Mouse (Mus musculus): ENCODE data around the gene Ttc28. TPM values are rescaled to one million over a fixed set of nuclear protein-coding genes. Genes with fewer than 3 reads are reported as not detected.

Ttc28 gene
- polyA plus RNA-seq, 1 experiment from 2014 or later, result 13.0 TPM

- Histone ChIP-seq H3K4me3 (ENCODE audit: low read depth, low read length) (no peak overlapping the region), H3K9ac (ENCODE audit: low read length) (no peak overlapping the region), H3K27me3 (replicated peaks; ENCODE audit: control insufficient read depth, insufficient read depth, low read length) (no peaks in the 10 kb centered on the region), H3K4me1 (replicated peaks; ENCODE audit: control insufficient read depth, insufficient read depth, low read length) (no peaks in the 10 kb centered on the region), H3K27ac (ENCODE audit: low read depth) (no peak overlapping the region), H3K9me3 (ENCODE audit: control insufficient read depth, low read length) (no peaks in the 10 kb centered on the region), H3K36me3 (ENCODE audit: control insufficient read depth, insufficient read depth, low read length) (0 out of 2 replicates have a peak, but pooled peaks cover 5% of the 10 kb centered on the region), H3K4me2 (ENCODE audit: low read length) (no peak overlapping the region)
- no peak for DNase-seq (ENCODE audit: low spot score)
- no peak for ATAC-seq (replicated peaks; ENCODE audit: low FRiP score, low TSS enrichment, low read depth)
- WGBS, result 53% methylated on average over 11 of the region's 11 CpGs
These were observed 307.0 kb downstream of the Ttc28 start for GRCm38 (mm10) chr5:111186600-111186999.

GRCm38 (mm10) chr5:111191972-111192371, 312.4 kb downstream of the Ttc28 start:
- ATAC-seq (replicated peaks; ENCODE audit: low FRiP score, low TSS enrichment, low read depth) (no peak), DNase-seq (ENCODE audit: low spot score) (no peak)
- Histone ChIP-seq H3K9ac (ENCODE audit: low read length) (no peak overlapping the region), H3K27ac (ENCODE audit: low read depth) (no peak overlapping the region), H3K4me2 (ENCODE audit: low read length) (no peak overlapping the region), H3K4me3 (ENCODE audit: low read depth, low read length) (no peak overlapping the region), H3K9me3 (ENCODE audit: control insufficient read depth, low read length) (no peaks in the 10 kb centered on the region), H3K36me3 (ENCODE audit: control insufficient read depth, insufficient read depth, low read length) (no peaks in the 10 kb centered on the region), H3K4me1 (replicated peaks; ENCODE audit: control insufficient read depth, insufficient read depth, low read length) (peaks cover 7% of the 10 kb centered on the region), H3K27me3 (replicated peaks; ENCODE audit: control insufficient read depth, insufficient read depth, low read length) (no peaks in the 10 kb centered on the region)
- 89% methylated on average over 9 of the region's 9 CpGs for WGBS

DNA sequence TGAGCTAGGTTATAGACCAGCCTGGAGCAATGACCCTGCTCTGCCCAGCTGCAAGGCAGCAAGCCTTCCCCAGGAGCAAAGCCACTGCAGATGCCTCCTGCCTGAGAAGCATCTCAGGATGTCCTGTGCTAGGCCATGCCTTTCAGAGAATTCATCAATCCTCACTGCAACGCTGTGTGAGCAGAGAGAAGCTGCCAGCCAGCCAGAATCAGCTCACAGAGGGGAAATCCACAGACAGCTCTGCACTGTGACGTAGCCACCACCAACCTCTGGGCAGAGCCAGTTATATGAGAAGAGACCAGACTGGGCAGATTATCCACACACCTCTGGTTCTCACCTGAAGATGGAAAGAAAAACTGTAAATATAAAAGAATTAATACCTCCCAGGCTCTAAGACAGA, 315.2 kb downstream of the Ttc28 start:
- Histone ChIP-seq H3K4me1 (replicated peaks; ENCODE audit: control insufficient read depth, insufficient read depth, low read length) (peaks cover 8% of the 10 kb centered on the region), H3K27ac (ENCODE audit: low read depth) (no peak overlapping the region), H3K36me3 (ENCODE audit: control insufficient read depth, insufficient read depth, low read length) (no peaks in the 10 kb centered on the region), H3K9me3 (ENCODE audit: control insufficient read depth, low read length) (no peaks in the 10 kb centered on the region), H3K4me3 (ENCODE audit: low read depth, low read length) (no peak overlapping the region), H3K9ac (ENCODE audit: low read length) (no peak overlapping the region), H3K4me2 (ENCODE audit: low read length) (no peak overlapping the region), H3K27me3 (replicated peaks; ENCODE audit: control insufficient read depth, insufficient read depth, low read length) (no peaks in the 10 kb centered on the region)
- DNase-seq (ENCODE audit: low spot score), result no peak
- 59% methylated on average over 2 of the region's 2 CpGs for WGBS
- no peak for ATAC-seq (replicated peaks; ENCODE audit: low FRiP score, low TSS enrichment, low read depth)

DNA sequence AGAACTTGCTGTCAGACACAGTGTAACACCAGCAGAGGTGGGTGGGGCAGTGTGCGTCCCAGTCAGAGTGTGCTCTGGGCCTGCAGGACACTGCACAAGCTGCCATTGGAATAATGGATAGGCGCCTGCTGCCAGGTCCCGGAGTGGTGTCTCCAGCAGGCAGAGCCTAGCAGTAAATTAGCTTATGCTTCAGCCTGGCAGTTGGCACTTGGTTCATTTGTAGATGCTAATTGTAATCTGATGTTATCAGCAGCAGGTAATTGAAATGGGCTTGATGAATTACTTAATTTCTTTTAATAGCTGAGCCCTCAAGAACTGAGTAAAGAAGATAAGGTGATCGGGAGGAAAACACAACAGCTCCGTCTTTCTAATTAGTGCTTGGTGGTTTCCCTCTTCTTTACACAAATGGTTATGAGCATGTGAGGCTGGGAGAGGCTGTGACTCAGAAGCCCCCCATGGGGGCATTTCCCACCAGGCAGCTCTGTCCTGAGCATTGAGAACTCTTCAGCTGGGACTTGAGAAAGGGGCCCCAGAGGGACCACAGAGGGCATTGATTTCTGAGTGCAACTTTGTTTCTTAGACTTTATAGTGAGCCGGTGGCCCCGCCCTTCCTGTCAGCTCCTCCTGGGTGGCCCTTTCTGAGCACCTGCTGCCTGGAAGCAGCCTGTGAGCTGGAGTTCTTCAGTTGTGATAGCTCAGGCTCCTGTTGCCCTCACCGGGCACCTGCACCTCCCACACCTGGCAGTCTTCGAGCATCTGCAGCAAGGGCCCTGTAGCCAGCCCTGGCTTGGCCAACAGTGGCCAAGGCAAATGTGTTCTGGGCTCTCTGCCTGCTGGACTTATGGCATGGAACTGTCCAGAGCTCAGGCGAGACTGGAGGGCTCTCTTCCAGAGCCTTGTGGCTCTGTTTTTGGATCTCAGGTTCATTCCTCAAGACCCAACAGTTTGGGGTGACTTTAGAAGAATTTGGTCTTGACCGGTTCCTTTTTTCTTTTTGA, 316.2 kb downstream of the Ttc28 start:
- Histone ChIP-seq H3K36me3 (ENCODE audit: control insufficient read depth, insufficient read depth, low read length) (no peaks in the 10 kb centered on the region), H3K9ac (ENCODE audit: low read length) (no peak overlapping the region), H3K4me2 (ENCODE audit: low read length) (no peak overlapping the region), H3K4me3 (ENCODE audit: low read depth, low read length) (no peak overlapping the region), H3K27me3 (replicated peaks; ENCODE audit: control insufficient read depth, insufficient read depth, low read length) (no peaks in the 10 kb centered on the region), H3K4me1 (replicated peaks; ENCODE audit: control insufficient read depth, insufficient read depth, low read length) (peaks cover 12% of the 10 kb centered on the region), H3K9me3 (ENCODE audit: control insufficient read depth, low read length) (no peaks in the 10 kb centered on the region), H3K27ac (ENCODE audit: low read depth) (no peak overlapping the region)
- ATAC-seq (replicated peaks; ENCODE audit: low FRiP score, low TSS enrichment, low read depth), result peak; percentile 59; the same call in 1 of the 2 replicates
- no peak for DNase-seq (ENCODE audit: low spot score)
- 43% methylated on average over 11 of the region's 11 CpGs for WGBS

DNA sequence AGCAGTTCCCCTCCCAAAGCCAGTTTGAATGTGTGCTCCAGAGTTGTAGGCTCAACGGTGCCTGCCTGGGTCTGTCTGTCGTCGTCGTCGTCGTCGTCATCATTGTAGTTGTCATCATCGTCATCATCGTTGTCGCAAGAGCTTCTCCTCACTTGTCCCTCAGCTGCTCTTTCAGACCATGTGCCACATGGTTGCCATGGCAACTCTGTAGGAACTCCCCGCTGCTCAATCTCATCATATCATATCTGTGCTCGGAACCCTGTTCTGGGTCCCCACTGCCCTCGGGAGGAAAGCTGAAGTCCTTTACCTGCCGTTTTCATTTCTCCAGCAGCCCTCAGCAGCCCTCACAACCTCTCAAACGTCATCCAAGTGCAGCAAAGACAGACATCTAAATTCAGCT, 318.1 kb downstream of the Ttc28 start:
- H3K27me3 ChIP-seq (replicated peaks; ENCODE audit: control insufficient read depth, insufficient read depth, low read length), result no peaks in the 10 kb centered on the region
- no peak overlapping the region for H3K4me2 ChIP-seq (ENCODE audit: low read length)
- no peaks in the 10 kb centered on the region for H3K9me3 ChIP-seq (ENCODE audit: control insufficient read depth, low read length)
- H3K36me3 ChIP-seq (ENCODE audit: control insufficient read depth, insufficient read depth, low read length), result no peaks in the 10 kb centered on the region
- DNase-seq (ENCODE audit: low spot score), result no peak
- no peak overlapping the region for H3K4me3 ChIP-seq (ENCODE audit: low read depth, low read length)
- no peak overlapping the region for H3K9ac ChIP-seq (ENCODE audit: low read length)
- no peak for ATAC-seq (replicated peaks; ENCODE audit: low FRiP score, low TSS enrichment, low read depth)
- peaks cover 18% of the 10 kb centered on the region for H3K4me1 ChIP-seq (replicated peaks; ENCODE audit: control insufficient read depth, insufficient read depth, low read length)
- 85% methylated on average over 15 of the region's 15 CpGs for WGBS
- H3K27ac ChIP-seq (ENCODE audit: low read depth), result no peak overlapping the region

DNA sequence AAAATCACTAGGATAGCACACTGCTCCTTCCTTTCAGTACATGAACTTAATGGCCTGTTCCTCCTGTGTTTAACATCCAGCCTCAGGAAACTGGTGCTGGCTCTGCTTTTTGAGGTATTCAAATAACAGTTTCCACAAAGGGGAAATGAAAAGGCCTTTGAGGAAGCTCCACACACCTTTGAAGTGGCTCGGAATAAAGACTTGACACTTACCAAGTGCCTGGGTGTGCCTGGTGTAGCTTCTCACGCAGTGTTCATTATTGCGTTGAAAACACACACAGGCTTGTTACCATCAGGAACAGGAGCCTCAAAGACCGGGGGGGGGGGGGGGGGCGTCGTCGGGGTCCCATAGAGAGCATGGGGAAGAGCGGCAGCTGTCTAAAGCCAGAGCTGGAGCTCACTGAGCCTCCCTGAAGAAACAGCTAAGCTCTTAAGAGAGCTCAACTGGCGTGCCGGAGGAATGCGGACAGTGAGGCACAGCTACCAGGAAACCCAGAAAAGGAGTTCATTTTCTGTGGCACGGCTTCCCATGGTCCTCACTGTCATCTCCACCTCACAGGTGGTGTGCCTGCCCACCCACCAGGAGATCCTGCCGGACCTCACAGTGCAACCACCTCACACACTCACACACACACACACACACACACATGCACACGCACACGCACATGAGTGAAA, 320.7 kb downstream of the Ttc28 start:
- H3K4me2 ChIP-seq (ENCODE audit: low read length), result no peak overlapping the region

GRCm38 (mm10) chr5:111200915-111201610, 321.5 kb downstream of the Ttc28 start:
- no peak for DNase-seq (ENCODE audit: low spot score)
- Histone ChIP-seq H3K9ac (ENCODE audit: low read length) (no peak overlapping the region), H3K27me3 (replicated peaks; ENCODE audit: control insufficient read depth, insufficient read depth, low read length) (no peaks in the 10 kb centered on the region), H3K27ac (ENCODE audit: low read depth) (no peak overlapping the region), H3K4me1 (replicated peaks; ENCODE audit: control insufficient read depth, insufficient read depth, low read length) (peaks cover 41% of the 10 kb centered on the region), H3K4me3 (ENCODE audit: low read depth, low read length) (no peak overlapping the region), H3K9me3 (ENCODE audit: control insufficient read depth, low read length) (no peaks in the 10 kb centered on the region), H3K36me3 (ENCODE audit: control insufficient read depth, insufficient read depth, low read length) (no peaks in the 10 kb centered on the region), H3K4me2 (ENCODE audit: low read length) (no peak overlapping the region)
- 52% methylated on average over 16 of the region's 16 CpGs for WGBS
- ATAC-seq (replicated peaks; ENCODE audit: low FRiP score, low TSS enrichment, low read depth), result no peak

More for the DNA sequence above, 320.7 kb downstream of the Ttc28 start:
- Histone ChIP-seq H3K27ac (ENCODE audit: low read depth) (no peak overlapping the region; the same call in 1 of the 2 replicates), H3K4me1 (replicated peaks; ENCODE audit: control insufficient read depth, insufficient read depth, low read length) (peaks cover 40% of the 10 kb centered on the region), H3K9ac (ENCODE audit: low read length) (no peak overlapping the region), H3K9me3 (ENCODE audit: control insufficient read depth, low read length) (no peaks in the 10 kb centered on the region), H3K4me3 (ENCODE audit: low read depth, low read length) (no peak overlapping the region), H3K36me3 (ENCODE audit: control insufficient read depth, insufficient read depth, low read length) (no peaks in the 10 kb centered on the region), H3K27me3 (replicated peaks; ENCODE audit: control insufficient read depth, insufficient read depth, low read length) (no peaks in the 10 kb centered on the region)
- WGBS, result 38% methylated on average over 15 of the region's 15 CpGs
- DNase-seq (ENCODE audit: low spot score) (no peak), ATAC-seq (replicated peaks; ENCODE audit: low FRiP score, low TSS enrichment, low read depth) (no peak)

- Histone ChIP-seq H3K4me1 (replicated peaks; ENCODE audit: control insufficient read depth, insufficient read depth, low read length) (peaks cover 52% of the 10 kb centered on the region), H3K4me2 (ENCODE audit: low read length) (no peak overlapping the region), H3K9me3 (ENCODE audit: control insufficient read depth, low read length) (no peaks in the 10 kb centered on the region), H3K36me3 (ENCODE audit: control insufficient read depth, insufficient read depth, low read length) (no peaks in the 10 kb centered on the region), H3K27ac (ENCODE audit: low read depth) (no peak overlapping the region), H3K27me3 (replicated peaks; ENCODE audit: control insufficient read depth, insufficient read depth, low read length) (no peaks in the 10 kb centered on the region), H3K9ac (ENCODE audit: low read length) (no peak overlapping the region), H3K4me3 (ENCODE audit: low read depth, low read length) (no peak overlapping the region)
- WGBS, result 76% methylated on average over 5 of the region's 5 CpGs
- DNase-seq (ENCODE audit: low spot score) (no peak), ATAC-seq (replicated peaks; ENCODE audit: low FRiP score, low TSS enrichment, low read depth) (no peak)
These were observed 324.6 kb downstream of the Ttc28 start for GRCm38 (mm10) chr5:111204221-111204620.

Measured in intestine, embryonic 14.5 days (tissue).